Mouse (Mus musculus) liver, adult 2 months (tissue): ENCODE measurements at regions not wholly inside any gene's neighbourhood (a gene's known extent, or its start where the extent isn't known, plus 50 kb on each side); places are given as distances from the start of the nearest gene placed in this dataset.

Experiments used
- CTCF ChIP-seq: fragments of 200-500 bp; IDR thresholded peaks from 2 replicates; pipeline ENCODE4 v1.5.1; 2011; ENCODE audit warnings: low read depth, low read length, control low read depth
- POLR2A ChIP-seq: fragments of 200-500 bp; IDR thresholded peaks from 2 replicates; pipeline ENCODE4 v1.6.1; 2011; ENCODE audit warnings: low read length, control low read depth; ENCODE audit not compliant: insufficient read depth; ENCODE audit errors: extremely low read depth

DNA sequence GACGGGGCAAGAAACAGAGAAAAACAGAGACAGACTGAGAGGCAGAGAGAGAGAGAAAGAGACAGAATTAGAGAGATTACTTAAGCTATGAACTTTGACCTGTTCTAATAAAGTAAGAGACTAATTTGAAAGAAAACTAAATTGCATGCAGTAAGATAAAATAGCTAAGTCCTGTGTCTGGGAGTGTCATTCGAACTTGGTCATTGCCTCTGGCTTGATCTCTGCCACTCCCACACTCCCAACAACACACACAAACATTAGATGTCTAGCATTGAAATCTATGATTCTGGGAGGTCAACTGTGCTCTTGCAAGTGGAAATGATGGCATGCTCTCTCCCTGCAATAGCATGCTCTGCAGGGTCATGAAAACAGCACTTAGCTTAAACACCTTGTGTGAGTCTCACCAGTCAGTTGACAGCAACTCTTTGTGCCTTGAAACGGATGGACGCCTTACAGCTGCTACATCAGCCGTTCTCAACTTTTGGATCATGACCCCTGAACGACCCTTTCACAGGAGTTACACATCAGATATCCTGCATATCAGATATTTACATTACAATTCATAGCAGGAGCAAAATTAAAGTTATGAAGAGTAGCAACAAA is 133.5 kb upstream of the Fat1 start:
- TF ChIP-seq CTCF (no peak), POLR2A (no peak)
